8 mouse cellular contexts compared by ENCODE assay signal in genomic region chr12:52097049-52097649, GRCm38 (mm10). TPM values are rescaled to one million over a fixed set of nuclear protein-coding genes. Genes with fewer than 3 reads are reported as not detected.
DNase-seq lines count a peak whose midpoint lies in the region; ATAC-seq and TF ChIP-seq lines count a peak whose summit lies in the region.

No protein-coding gene starts in this region.

- DNase-seq in kidney, adult 11 months: no peak
- DNase-seq in embryo, embryonic 9.5 days (ENCODE audit: extremely low spot score): no peak
- DNase-seq in embryo, embryonic 10 days (ENCODE audit: low spot score): no peak
- DNase-seq in urinary bladder, postnatal 36 days (ENCODE audit: low spot score in 2 of 2): no peak

- no peak overlapping the region for H3K9ac ChIP-seq in kidney, embryonic 15.5 days
- no peak overlapping the region for H3K9ac ChIP-seq in hindbrain, embryonic 16.5 days (ENCODE audit: low read depth, low read length)
- H3K9ac ChIP-seq in midbrain, embryonic 16.5 days (ENCODE audit: low read depth, low read length): no peak overlapping the region; the same call in 1 of the 2 replicates

- peak; percentile 62 for ATAC-seq in kidney, embryonic 15.5 days (replicated peaks; ENCODE audit: low FRiP score)
- ATAC-seq in hindbrain, embryonic 16.5 days: peak; percentile 88
- peak; percentile 85 for ATAC-seq in midbrain, embryonic 16.5 days

- H3K4me1 ChIP-seq in kidney, embryonic 15.5 days: no peaks in the 10 kb centered on the region
- no peaks in the 10 kb centered on the region for H3K4me1 ChIP-seq in cortical plate, adult 2 months (ENCODE audit: control insufficient read depth, insufficient read depth, low read length)
- H3K4me1 ChIP-seq in hindbrain, embryonic 16.5 days (ENCODE audit: control insufficient read depth, insufficient read depth, low read depth, low read length): peaks cover 8% of the 10 kb centered on the region
- peaks cover 12% of the 10 kb centered on the region for H3K4me1 ChIP-seq in midbrain, embryonic 16.5 days (ENCODE audit: control insufficient read depth, insufficient read depth, low read length)

- no peaks in the 10 kb centered on the region for H3K36me3 ChIP-seq in kidney, embryonic 15.5 days
- no peaks in the 10 kb centered on the region for H3K36me3 ChIP-seq in hindbrain, embryonic 16.5 days (ENCODE audit: control insufficient read depth, insufficient read depth, low read length)
- H3K36me3 ChIP-seq in midbrain, embryonic 16.5 days (ENCODE audit: control insufficient read depth, insufficient read depth, low read length): no peaks in the 10 kb centered on the region

- H3K4me3 ChIP-seq in kidney, embryonic 15.5 days (replicated peaks): peak overlapping the region; percentile 96
- H3K4me3 ChIP-seq in cortical plate, adult 2 months (ENCODE audit: insufficient read depth, low read length): peak overlapping the region; percentile 65
- H3K4me3 ChIP-seq in hindbrain, embryonic 16.5 days (ENCODE audit: low read length): peak overlapping the region; percentile 84
- peak overlapping the region; percentile 96 for H3K4me3 ChIP-seq in midbrain, embryonic 16.5 days (ENCODE audit: low read depth, low read length)

- peak overlapping the region; percentile 55 for H3K4me2 ChIP-seq in kidney, embryonic 15.5 days
- peak overlapping the region; percentile 64 for H3K4me2 ChIP-seq in hindbrain, embryonic 16.5 days (ENCODE audit: low read length)
- H3K4me2 ChIP-seq in midbrain, embryonic 16.5 days (ENCODE audit: low read length): peak overlapping the region; percentile 65

- WGBS in kidney, embryonic 15.5 days: 72% methylated on average over 13 of the region's 13 CpGs
- WGBS in hindbrain, embryonic 16.5 days: 71% methylated on average over 13 of the region's 13 CpGs
- WGBS in midbrain, embryonic 16.5 days: 70% methylated on average over 13 of the region's 13 CpGs

- H3K27me3 ChIP-seq in kidney, embryonic 15.5 days: no peaks in the 10 kb centered on the region
- no peaks in the 10 kb centered on the region for H3K27me3 ChIP-seq in hindbrain, embryonic 16.5 days (replicated peaks; ENCODE audit: control insufficient read depth, insufficient read depth, low read length)
- H3K27me3 ChIP-seq in midbrain, embryonic 16.5 days (ENCODE audit: control insufficient read depth, insufficient read depth, low read depth, low read length): no peaks in the 10 kb centered on the region

- no peak overlapping the region for H3K27ac ChIP-seq in kidney, embryonic 15.5 days
- H3K27ac ChIP-seq in cortical plate, adult 2 months (ENCODE audit: insufficient read depth, low read length): no peak overlapping the region
- H3K27ac ChIP-seq in hindbrain, embryonic 16.5 days (ENCODE audit: low read depth, low read length): no peak overlapping the region; the same call in 1 of the 2 replicates
- H3K27ac ChIP-seq in midbrain, embryonic 16.5 days (ENCODE audit: low read length): peak overlapping the region; percentile 76; the same call in 1 of the 2 replicates

- no peak for TF ChIP-seq CTCF in cortical plate, adult 2 months (IDR thresholded peaks at IDR 0.05; ENCODE audit: extremely low read depth, insufficient read depth, low read length)

- H3K9me3 ChIP-seq in kidney, embryonic 15.5 days (replicated peaks): no peaks in the 10 kb centered on the region
- no peaks in the 10 kb centered on the region for H3K9me3 ChIP-seq in hindbrain, embryonic 16.5 days (ENCODE audit: control insufficient read depth, low read length)
- H3K9me3 ChIP-seq in midbrain, embryonic 16.5 days (replicated peaks; ENCODE audit: control insufficient read depth, low read length, poor library complexity, severe bottlenecking): no peaks in the 10 kb centered on the region

- no peak for TF ChIP-seq POLR2A in cortical plate, adult 2 months (IDR thresholded peaks at IDR 0.05; ENCODE audit: extremely low read depth, insufficient read depth, low read length)

RNA-seq across cellular contexts. Expression of gene Nubpl, which starts 0.4 kb away (rescaled TPM):
- polyA plus RNA-seq in kidney, embryonic 15.5 days (2015; fragmentation: Nextera tagmentation; extraction: Ambion mirVana): 14.6 and 15.7 TPM in 2 replicates
- 3.2 and 4.2 TPM in 2 replicates for polyA plus RNA-seq in cortical plate, adult 2 months (2012; rRNA removed)
- polyA plus RNA-seq in hindbrain, embryonic 16.5 days (2015; fragmentation: Nextera tagmentation; extraction: Ambion mirVana): 7.5 and 8.7 TPM in 2 replicates
- 7.7 and 8.5 TPM in 2 replicates for polyA plus RNA-seq in midbrain, embryonic 16.5 days (2015; fragmentation: Nextera tagmentation; extraction: Ambion mirVana)
